17 mouse cellular contexts compared by ENCODE assay signal in genomic region chr6:115998758-115999157, GRCm38 (mm10). TPM values are rescaled to one million over a fixed set of nuclear protein-coding genes. Genes with fewer than 3 reads are reported as not detected.
DNase-seq lines count a peak whose midpoint lies in the region; ATAC-seq and TF ChIP-seq lines count a peak whose summit lies in the region.
"Had no signal": no experiment of that assay in that cellular context is flagged by ENCODE, and none has a peak within 500 bp of the region (broad histone marks: within the 10 kb centered on the region; RNA-seq: fewer than 3 reads in every experiment).

No protein-coding gene starts in this region.

- TF ChIP-seq EP300 in stomach, postnatal 0 days (optimal IDR thresholded peaks at IDR 0.05): no peak

- H3K36me3 ChIP-seq in kidney, adult 2 months (ENCODE audit: control insufficient read depth, insufficient read depth, low read length): no peaks in the 10 kb centered on the region
- no peaks in the 10 kb centered on the region for H3K36me3 ChIP-seq in stomach, embryonic 14.5 days (ENCODE audit: control insufficient read depth, insufficient read depth, low read length)
- no peaks in the 10 kb centered on the region for H3K36me3 ChIP-seq in stomach, postnatal 0 days (ENCODE audit: control insufficient read depth, insufficient read depth, low read length)
- H3K36me3 ChIP-seq: embryonic facial prominence, embryonic 15.5 days; liver, embryonic 13.5 days; neural tube, embryonic 13.5 days had no signal

- H3K27ac ChIP-seq in kidney, adult 2 months (ENCODE audit: insufficient read depth, low read depth, low read length): peak overlapping the region; percentile 4; the same call in 1 of the 2 replicates
- H3K27ac ChIP-seq in stomach, embryonic 14.5 days (ENCODE audit: low read length): 0 out of 2 replicates have a peak overlapping the region, but pooled peaks have one; percentile 2
- no peak overlapping the region for H3K27ac ChIP-seq in stomach, postnatal 0 days (replicated peaks)
- H3K27ac ChIP-seq: hindbrain, postnatal 0 days; liver, embryonic 13.5 days had no signal

- H3K27me3 ChIP-seq in kidney, adult 2 months (replicated peaks; ENCODE audit: control insufficient read depth, insufficient read depth, low read length): no peaks in the 10 kb centered on the region
- H3K27me3 ChIP-seq in stomach, embryonic 14.5 days (ENCODE audit: control insufficient read depth, insufficient read depth, low read length): no peaks in the 10 kb centered on the region
- no peaks in the 10 kb centered on the region for H3K27me3 ChIP-seq in stomach, postnatal 0 days (ENCODE audit: control insufficient read depth, insufficient read depth, low read length)

- no peaks in the 10 kb centered on the region for H3K9me3 ChIP-seq in stomach, embryonic 14.5 days (ENCODE audit: control insufficient read depth, low read depth, low read length)
- H3K9me3 ChIP-seq in stomach, postnatal 0 days (ENCODE audit: control insufficient read depth, low read length): no peaks in the 10 kb centered on the region
- H3K9me3 ChIP-seq: embryonic facial prominence, embryonic 15.5 days; liver, embryonic 13.5 days; neural tube, embryonic 13.5 days had no signal

- no peak for TF ChIP-seq POLR2A in kidney, adult 2 months (IDR thresholded peaks at IDR 0.05; ENCODE audit: low read depth, low read length)

- H3K4me3 ChIP-seq in kidney, adult 2 months (ENCODE audit: insufficient read depth, low read depth, low read length): no peak overlapping the region
- H3K4me3 ChIP-seq in stomach, embryonic 14.5 days (ENCODE audit: low read depth, low read length): no peak overlapping the region
- no peak overlapping the region for H3K4me3 ChIP-seq in stomach, postnatal 0 days (ENCODE audit: low read depth, low read length)
- H3K4me3 ChIP-seq: embryonic facial prominence, embryonic 15.5 days; liver, embryonic 13.5 days; neural tube, embryonic 13.5 days had no signal

- H3K9ac ChIP-seq in stomach, embryonic 14.5 days (replicated peaks; ENCODE audit: low read depth, low read length): no peak overlapping the region
- no peak overlapping the region for H3K9ac ChIP-seq in stomach, postnatal 0 days (ENCODE audit: low read length)
- H3K9ac ChIP-seq: embryonic facial prominence, embryonic 15.5 days; liver, embryonic 13.5 days; neural tube, embryonic 13.5 days had no signal

- 87% methylated on average over 7 of the region's 7 CpGs for WGBS in kidney, adult 2 months
- WGBS in stomach, embryonic 14.5 days: 79% methylated on average over 7 of the region's 7 CpGs
- WGBS in stomach, postnatal 0 days: 71% methylated on average over 7 of the region's 7 CpGs

- peak; percentile 6 for DNase-seq in gastrocnemius, postnatal 10 days
- no peak for DNase-seq in gastrocnemius, postnatal 25 days
- no peak for DNase-seq in kidney, adult 2 months
- DNase-seq in kidney, postnatal 36 days: no peak
- no peak for DNase-seq in stomach, postnatal 0 days (ENCODE audit: low spot score)
- DNase-seq in right cerebral cortex, postnatal 14 days: no peak
- DNase-seq: gastrocnemius, postnatal 14 days; liver, embryonic 13.5 days; right cerebral cortex, adult 18-20 months had no signal

- no peak overlapping the region for H3K4me2 ChIP-seq in stomach, embryonic 14.5 days (replicated peaks; ENCODE audit: low read depth, low read length)
- no peak overlapping the region for H3K4me2 ChIP-seq in stomach, postnatal 0 days (replicated peaks; ENCODE audit: low read depth)
- H3K4me2 ChIP-seq: embryonic facial prominence, embryonic 15.5 days; liver, embryonic 13.5 days; neural tube, embryonic 13.5 days had no signal

- TF ChIP-seq CTCF in kidney, adult 2 months (conservative IDR thresholded peaks at IDR 0.05; ENCODE audit: insufficient read depth, insufficient read length, low read depth, low read length): no peak
- no peak for TF ChIP-seq CTCF in stomach, postnatal 0 days (IDR thresholded peaks at IDR 0.05; ENCODE audit: low read depth)

- peaks cover 4% of the 10 kb centered on the region; the same call in 1 of the 2 replicates for H3K4me1 ChIP-seq in kidney, adult 2 months (ENCODE audit: control insufficient read depth, insufficient read depth, low read length)
- peaks cover 31% of the 10 kb centered on the region for H3K4me1 ChIP-seq in stomach, embryonic 14.5 days (ENCODE audit: control insufficient read depth, insufficient read depth, low read length)
- no peaks in the 10 kb centered on the region; the same call in 1 of the 2 replicates for H3K4me1 ChIP-seq in stomach, postnatal 0 days (replicated peaks; ENCODE audit: control insufficient read depth, insufficient read depth)

- ATAC-seq in stomach, embryonic 14.5 days (ENCODE audit: insufficient number of reproducible peaks, insufficient read depth, low FRiP score, low read depth): no peak
- ATAC-seq in stomach, postnatal 0 days (ENCODE audit: low FRiP score, low TSS enrichment): no peak
- ATAC-seq: forebrain, embryonic 14.5 days; hindbrain, postnatal 0 days; midbrain, embryonic 16.5 days had no signal

RNA-seq across cellular contexts. Expression of gene Plxnd1, which starts 4.0 kb away (rescaled TPM):
- 100 to 1,000 TPM in 1 of 2 experiments, 10 to 100 TPM in 1; 90.1 to 127 TPM for total RNA-seq in gastrocnemius, postnatal 10 days (2021)
- 10 to 100 TPM; 25.7 TPM for total RNA-seq in gastrocnemius, postnatal 25 days (2021)
- polyA plus RNA-seq in kidney, adult 2 months (2012; rRNA removed): 54.2 and 60.2 TPM in 2 replicates
- polyA plus RNA-seq in stomach, embryonic 14.5 days (2014; fragmentation: Nextera tagmentation; extraction: Ambion mirVana): 43.1 and 44.5 TPM in 2 replicates
- 9.7 and 10.4 TPM in 2 replicates for polyA plus RNA-seq in stomach, postnatal 0 days (2015; fragmentation: Nextera tagmentation; extraction: Ambion mirVana)

RNA-seq across cellular contexts. Expression of gene H1foo, which starts 54.0 kb away (rescaled TPM):
- not detected for total RNA-seq in gastrocnemius, postnatal 10 days (2021)
- total RNA-seq in gastrocnemius, postnatal 25 days (2021): not detected
- not detected in 2 replicates for polyA plus RNA-seq in kidney, adult 2 months (2012; rRNA removed)
- polyA plus RNA-seq in stomach, embryonic 14.5 days (2014; fragmentation: Nextera tagmentation; extraction: Ambion mirVana): not detected in 2 replicates
- not detected in 2 replicates for polyA plus RNA-seq in stomach, postnatal 0 days (2015; fragmentation: Nextera tagmentation; extraction: Ambion mirVana)
- total RNA-seq: gastrocnemius, postnatal 14 days; left cerebral cortex, postnatal 10 days; MEL had no signal
- polyA plus RNA-seq: embryonic facial prominence, embryonic 15.5 days; forebrain, embryonic 14.5 days; hindbrain, postnatal 0 days; liver, embryonic 13.5 days; midbrain, embryonic 16.5 days; neural tube, embryonic 13.5 days had no signal
